In the genomic region with DNA sequence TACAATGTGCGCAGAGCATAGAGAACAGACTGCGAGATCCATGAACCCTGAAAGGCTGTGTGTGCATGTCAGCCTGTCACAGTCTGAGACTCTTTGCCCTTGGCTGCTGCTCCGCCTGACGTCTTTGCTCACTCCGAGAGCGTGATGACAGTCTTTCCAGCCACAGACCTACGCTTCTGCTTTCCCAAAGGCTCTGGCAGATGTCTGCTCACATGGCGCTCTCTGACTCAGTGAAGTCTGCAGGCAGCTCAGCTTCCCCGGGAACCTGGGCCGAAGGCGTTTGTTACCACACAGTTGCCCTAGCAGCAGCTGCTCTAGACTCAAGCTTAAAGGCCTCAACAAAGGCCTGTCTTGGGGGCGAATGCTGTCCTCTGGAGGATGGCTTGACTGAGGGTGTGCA, we compare ENCODE assay signal across 9 mouse cellular contexts. TPM values are rescaled to one million over a fixed set of nuclear protein-coding genes. Genes with fewer than 3 reads are reported as not detected.
A peak's percentile ranks its signal among the peaks of the same experiment; 100 is the strongest.
DNase-seq lines count a peak whose midpoint lies in the region; ATAC-seq and TF ChIP-seq lines count a peak whose summit lies in the region.
"Had no signal": no experiment of that assay in that cellular context is flagged by ENCODE, and none has a peak within 500 bp of the region (broad histone marks: within the 10 kb centered on the region; RNA-seq: fewer than 3 reads in every experiment).

No protein-coding gene starts in this region.

- no peak overlapping the region for H3K4me2 ChIP-seq in forebrain, embryonic 11.5 days (ENCODE audit: low read depth, low read length, severe bottlenecking)
- no peak overlapping the region for H3K4me2 ChIP-seq in hindbrain, embryonic 14.5 days (replicated peaks)

- no peak for TF ChIP-seq CTCF in lung, adult 2 months (IDR thresholded peaks at IDR 0.05; ENCODE audit: insufficient read depth, low read length)

- H3K27me3 ChIP-seq in forebrain, embryonic 10.5 days (ENCODE audit: poor library complexity, severe bottlenecking), result peaks cover 11% of the 10 kb centered on the region
- H3K27me3 ChIP-seq in forebrain, embryonic 11.5 days (ENCODE audit: control insufficient read depth, insufficient read depth, low read length), result no peaks in the 10 kb centered on the region
- no peaks in the 10 kb centered on the region for H3K27me3 ChIP-seq in hindbrain, embryonic 14.5 days (ENCODE audit: control insufficient read depth, insufficient read depth, low read length)

- H3K36me3 ChIP-seq in forebrain, embryonic 10.5 days (replicated peaks), result no peaks in the 10 kb centered on the region
- no peaks in the 10 kb centered on the region for H3K36me3 ChIP-seq in forebrain, embryonic 11.5 days (ENCODE audit: control insufficient read depth, insufficient read depth, low read length)
- no peaks in the 10 kb centered on the region for H3K36me3 ChIP-seq in hindbrain, embryonic 14.5 days (replicated peaks; ENCODE audit: control insufficient read depth, insufficient read depth)
- H3K36me3 ChIP-seq: G1E had no signal

- DNase-seq in forebrain, embryonic 10.5 days (ENCODE audit: extremely low spot score, low spot score), result no peak
- no peak for DNase-seq in forebrain, embryonic 11.5 days (ENCODE audit: low spot score)
- peak; percentile 80 for DNase-seq in adrenal gland, postnatal 14 days
- DNase-seq in gastrocnemius, adult 8-10 months (ENCODE audit: low spot score in 2 of 2), result peak; percentile 15 to 22
- DNase-seq in hindbrain, embryonic 14.5 days (ENCODE audit: low spot score), result peak; percentile 30
- no peak for DNase-seq in lung, adult 2 months
- DNase-seq in right cerebral cortex, postnatal 10 days (ENCODE audit: low spot score in 2 of 2), result peak; percentile 79 to 90
- DNase-seq in spleen, postnatal 4 days (ENCODE audit: low spot score in 2 of 2), result no peak

- peaks cover 51% of the 10 kb centered on the region for H3K4me1 ChIP-seq in forebrain, embryonic 10.5 days
- peaks cover 2% of the 10 kb centered on the region; the same call in 1 of the 2 replicates for H3K4me1 ChIP-seq in forebrain, embryonic 11.5 days (replicated peaks; ENCODE audit: control insufficient read depth, insufficient read depth, low read length)
- peaks cover 18% of the 10 kb centered on the region for H3K4me1 ChIP-seq in hindbrain, embryonic 14.5 days (replicated peaks; ENCODE audit: control insufficient read depth, insufficient read depth, low read length)
- H3K4me1 ChIP-seq in lung, adult 2 months (ENCODE audit: control insufficient read depth, insufficient read depth, low read length), result peaks cover 6% of the 10 kb centered on the region

- H3K9me3 ChIP-seq in forebrain, embryonic 10.5 days, result no peaks in the 10 kb centered on the region
- no peaks in the 10 kb centered on the region for H3K9me3 ChIP-seq in forebrain, embryonic 11.5 days (ENCODE audit: control insufficient read depth, low read length)
- no peaks in the 10 kb centered on the region for H3K9me3 ChIP-seq in hindbrain, embryonic 14.5 days (ENCODE audit: control insufficient read depth, low read length)
- H3K9me3 ChIP-seq: G1E had no signal

- WGBS in forebrain, embryonic 10.5 days, result 70% methylated on average over 12 of the region's 12 CpGs
- WGBS in forebrain, embryonic 11.5 days, result 58% methylated on average over 12 of the region's 12 CpGs
- 42% methylated on average over 12 of the region's 12 CpGs for WGBS in hindbrain, embryonic 14.5 days
- 57% methylated on average over 12 of the region's 12 CpGs for WGBS in lung, adult 2 months

- H3K4me3 ChIP-seq in forebrain, embryonic 10.5 days, result no peak overlapping the region
- no peak overlapping the region for H3K4me3 ChIP-seq in forebrain, embryonic 11.5 days (ENCODE audit: low read depth, low read length)
- no peak overlapping the region for H3K4me3 ChIP-seq in hindbrain, embryonic 14.5 days (replicated peaks; ENCODE audit: low read length)
- no peak overlapping the region for H3K4me3 ChIP-seq in lung, adult 2 months (replicated peaks; ENCODE audit: extremely low read depth, low read depth, low read length)

- peak; percentile 27; the same call in 1 of the 2 replicates for TF ChIP-seq POLR2A in lung, adult 2 months (IDR thresholded peaks at IDR 0.05; ENCODE audit: borderline replicate concordance, extremely low read depth, low read depth, low read length)

- ATAC-seq in forebrain, embryonic 11.5 days (replicated peaks; ENCODE audit: low FRiP score), result no peak
- peak; percentile 41; the same call in 1 of the 2 replicates for ATAC-seq in hindbrain, embryonic 14.5 days (ENCODE audit: low FRiP score)

- H3K27ac ChIP-seq in forebrain, embryonic 10.5 days, result peak overlapping the region; percentile 56; the same call in 1 of the 2 replicates
- H3K27ac ChIP-seq in forebrain, embryonic 11.5 days (ENCODE audit: low read depth, low read length), result no peak overlapping the region
- peak overlapping the region; percentile 55; the same call in 1 of the 2 replicates for H3K27ac ChIP-seq in hindbrain, embryonic 14.5 days

- no peak overlapping the region for H3K9ac ChIP-seq in forebrain, embryonic 11.5 days (ENCODE audit: low read length)
- H3K9ac ChIP-seq in hindbrain, embryonic 14.5 days, result no peak overlapping the region

RNA-seq across cellular contexts. Expression of gene Stxbp3, which starts 15.0 kb away (rescaled TPM):
- polyA plus RNA-seq in forebrain, embryonic 10.5 days (2016; fragmentation: Nextera tagmentation; extraction: Ambion mirVana), result 23.9 and 24.4 TPM in 2 replicates
- 22.5 and 24.8 TPM in 2 replicates for polyA plus RNA-seq in forebrain, embryonic 11.5 days (2014; fragmentation: Nextera tagmentation; extraction: Ambion mirVana)
- 45.2 and 50.7 TPM in 2 replicates for total RNA-seq in adrenal gland, postnatal 14 days (2021)
- total RNA-seq in gastrocnemius, adult 8-10 months (2022), result 10 to 100 TPM; 34.9 to 50.3 (median 38.4) TPM
- polyA plus RNA-seq in hindbrain, embryonic 14.5 days (2014; fragmentation: Nextera tagmentation; extraction: Ambion mirVana), result 14.5 and 17.9 TPM in 2 replicates
- 7.4 and 14.6 TPM in 2 replicates for polyA plus RNA-seq in lung, adult 2 months (2012; rRNA removed)

RNA-seq across cellular contexts. Expression of gene Fndc7, which starts 34.4 kb away (rescaled TPM):
- not detected in 2 replicates for polyA plus RNA-seq in forebrain, embryonic 10.5 days (2016; fragmentation: Nextera tagmentation; extraction: Ambion mirVana)
- polyA plus RNA-seq in forebrain, embryonic 11.5 days (2014; fragmentation: Nextera tagmentation; extraction: Ambion mirVana), result not detected in 2 replicates
- 0.11 and 0.49 TPM in 2 replicates for total RNA-seq in adrenal gland, postnatal 14 days (2021)
- not detected for total RNA-seq in gastrocnemius, adult 8-10 months (2022)
- polyA plus RNA-seq in hindbrain, embryonic 14.5 days (2014; fragmentation: Nextera tagmentation; extraction: Ambion mirVana), result not detected in 2 replicates
- polyA plus RNA-seq in lung, adult 2 months (2012; rRNA removed), result 1.3 and 1.7 TPM in 2 replicates
- polyA plus RNA-seq: G1E had no signal

RNA-seq across cellular contexts. Expression of gene Prpf38b, which starts 56.2 kb away (rescaled TPM):
- polyA plus RNA-seq in forebrain, embryonic 10.5 days (2016; fragmentation: Nextera tagmentation; extraction: Ambion mirVana), result 67.5 and 78.3 TPM in 2 replicates
- 66.0 and 71.4 TPM in 2 replicates for polyA plus RNA-seq in forebrain, embryonic 11.5 days (2014; fragmentation: Nextera tagmentation; extraction: Ambion mirVana)
- total RNA-seq in adrenal gland, postnatal 14 days (2021), result 72.2 and 72.4 TPM in 2 replicates
- 10 to 100 TPM; 10.7 to 16.0 (median 13.3) TPM for total RNA-seq in gastrocnemius, adult 8-10 months (2022)
- 38.1 and 41.8 TPM in 2 replicates for polyA plus RNA-seq in hindbrain, embryonic 14.5 days (2014; fragmentation: Nextera tagmentation; extraction: Ambion mirVana)
- polyA plus RNA-seq in lung, adult 2 months (2012; rRNA removed), result 48.9 and 64.0 TPM in 2 replicates

Comparison
In these comparisons a context has a peak if more than half of its experiments do, and no peak if none do; other contexts are left out.
1. DNase-seq: peak in adrenal gland, postnatal 14 days (single experiment), gastrocnemius, adult 8-10 months (2 of 2), hindbrain, embryonic 14.5 days (single experiment) and right cerebral cortex, postnatal 10 days (2 of 2); none in forebrain, embryonic 10.5 days (single experiment), forebrain, embryonic 11.5 days (single experiment), lung, adult 2 months (single experiment) and spleen, postnatal 4 days (0 of 2).